Mouse (Mus musculus) embryo, embryonic 11 days (tissue): ENCODE measurements at regions not wholly inside any gene's neighbourhood (a gene's known extent, or its start where the extent isn't known, plus 50 kb on each side); places are given as distances from the start of the nearest gene placed in this dataset.

Experiments used
- DNase-seq: peaks from one replicate; pipeline ENCODE4 v3.0.0-alpha.2; 2015

DNA sequence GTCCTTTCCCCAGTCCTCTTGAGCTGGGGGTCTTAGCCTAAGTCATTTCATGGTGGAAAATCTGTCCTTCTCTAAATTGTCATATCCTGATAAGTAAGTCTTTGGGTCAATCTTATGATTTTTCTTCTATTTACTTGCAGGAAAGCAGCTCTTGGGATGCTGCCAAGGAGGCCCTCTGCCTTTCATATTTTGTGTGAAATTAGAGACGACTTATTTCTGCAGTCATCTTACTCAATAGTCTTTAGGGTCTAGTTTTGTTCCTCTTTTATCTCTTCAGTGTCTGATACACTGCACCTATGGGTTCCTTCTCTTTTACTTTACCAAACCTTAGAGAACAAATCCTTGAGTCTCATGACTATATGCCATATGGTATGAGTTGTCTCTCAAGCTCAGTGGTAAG is 196.0 kb upstream of the Jun start:
- DNase-seq: no peak

DNA sequence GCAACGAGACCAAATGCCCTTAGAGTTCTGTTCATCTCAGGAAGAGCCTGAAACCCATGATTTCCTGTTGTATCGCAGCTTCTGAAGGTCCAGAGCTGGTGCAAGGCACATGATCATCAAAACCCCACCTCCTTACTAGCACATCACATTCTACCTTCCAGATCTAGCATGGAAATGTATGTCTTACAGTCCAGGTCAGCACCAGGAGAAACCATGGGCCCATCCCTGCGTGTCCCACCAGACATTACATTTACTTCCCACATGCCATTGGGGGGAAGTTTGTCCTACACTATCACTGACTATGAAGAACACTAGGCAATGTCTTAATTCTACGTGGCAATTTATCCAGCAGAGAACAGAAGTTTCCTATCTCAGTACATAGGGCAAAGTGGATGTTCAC is 197.0 kb upstream of the Jun start:
- no peak for DNase-seq

DNA sequence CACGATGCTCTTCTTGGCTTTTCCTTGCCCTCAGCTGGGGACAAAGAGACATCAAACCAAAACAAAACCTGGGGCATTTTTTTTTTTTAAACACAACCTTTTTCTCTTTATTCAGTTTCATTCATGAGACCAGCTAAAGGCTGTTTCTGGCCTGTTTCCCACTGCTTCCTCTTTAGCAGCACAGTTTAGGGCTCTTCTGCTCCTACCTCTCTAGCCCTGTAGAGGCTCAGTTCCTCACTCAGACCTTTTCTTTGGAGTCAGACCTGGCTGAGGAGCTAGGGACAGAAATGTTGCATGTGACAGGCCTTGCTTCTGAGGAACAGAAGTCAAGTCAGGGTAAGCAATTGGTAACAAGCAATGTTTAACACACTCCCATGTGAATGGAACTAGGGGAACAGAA is 198.1 kb upstream of the Jun start:
- DNase-seq: no peak

DNA sequence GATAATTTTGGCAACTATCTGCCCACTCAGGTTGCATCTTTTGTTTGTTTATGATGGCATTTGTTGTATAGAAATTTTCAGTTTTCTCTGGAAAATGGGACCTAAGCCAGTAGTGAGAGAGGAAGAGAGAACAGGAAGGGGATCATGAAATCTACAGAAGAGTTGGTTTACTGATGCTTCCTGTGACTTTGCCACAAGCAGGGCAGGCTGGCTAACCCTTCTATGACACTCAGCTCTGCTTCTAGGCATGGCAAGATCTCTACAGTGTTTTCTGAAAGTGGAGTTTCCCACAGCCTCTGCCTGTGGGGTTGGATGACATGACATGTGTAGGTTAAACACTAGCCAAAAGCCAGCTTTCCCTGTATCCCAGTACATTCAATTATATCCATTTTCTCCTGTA is 217.7 kb upstream of the Jun start:
- DNase-seq: no peak

DNA sequence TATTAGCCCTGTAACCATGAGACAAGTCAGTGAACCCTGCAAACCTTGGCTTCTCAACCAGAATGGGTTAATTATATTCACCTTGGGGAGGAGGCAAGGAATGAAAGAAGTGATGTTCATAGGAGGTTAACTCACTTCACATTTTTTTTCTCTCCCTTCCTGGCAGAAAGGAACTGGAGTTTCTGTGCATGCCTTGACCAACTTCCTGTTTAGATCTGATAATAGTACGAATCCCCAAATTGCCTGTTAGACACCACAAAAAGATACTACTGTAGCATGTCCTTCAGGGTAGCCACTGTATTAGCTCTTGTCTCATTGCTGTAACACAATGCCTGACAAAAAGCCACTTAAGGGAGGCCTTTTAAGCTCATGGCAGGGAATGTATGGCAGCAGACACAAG is 218.4 kb upstream of the Jun start:
- DNase-seq: no peak

DNA sequence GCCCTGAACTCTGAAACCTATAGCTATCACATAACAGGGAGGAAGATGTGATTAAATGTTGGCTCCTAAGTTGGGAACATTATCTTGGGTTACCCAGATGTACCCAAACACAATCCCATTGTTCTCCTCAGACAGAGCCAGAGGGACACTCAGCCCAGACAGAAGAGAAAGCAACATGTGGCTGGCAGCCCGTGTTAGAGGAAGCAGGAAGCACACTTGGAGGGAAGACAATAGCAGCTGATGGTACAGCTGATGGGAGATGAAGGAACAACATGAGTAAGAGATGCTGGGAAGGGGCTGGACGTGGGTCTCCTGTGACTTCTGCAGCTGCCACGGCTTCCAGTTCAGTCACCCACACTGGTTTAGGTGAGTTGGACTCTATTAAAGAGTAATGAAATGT is 224.2 kb upstream of the Jun start:
- no peak for DNase-seq

DNA sequence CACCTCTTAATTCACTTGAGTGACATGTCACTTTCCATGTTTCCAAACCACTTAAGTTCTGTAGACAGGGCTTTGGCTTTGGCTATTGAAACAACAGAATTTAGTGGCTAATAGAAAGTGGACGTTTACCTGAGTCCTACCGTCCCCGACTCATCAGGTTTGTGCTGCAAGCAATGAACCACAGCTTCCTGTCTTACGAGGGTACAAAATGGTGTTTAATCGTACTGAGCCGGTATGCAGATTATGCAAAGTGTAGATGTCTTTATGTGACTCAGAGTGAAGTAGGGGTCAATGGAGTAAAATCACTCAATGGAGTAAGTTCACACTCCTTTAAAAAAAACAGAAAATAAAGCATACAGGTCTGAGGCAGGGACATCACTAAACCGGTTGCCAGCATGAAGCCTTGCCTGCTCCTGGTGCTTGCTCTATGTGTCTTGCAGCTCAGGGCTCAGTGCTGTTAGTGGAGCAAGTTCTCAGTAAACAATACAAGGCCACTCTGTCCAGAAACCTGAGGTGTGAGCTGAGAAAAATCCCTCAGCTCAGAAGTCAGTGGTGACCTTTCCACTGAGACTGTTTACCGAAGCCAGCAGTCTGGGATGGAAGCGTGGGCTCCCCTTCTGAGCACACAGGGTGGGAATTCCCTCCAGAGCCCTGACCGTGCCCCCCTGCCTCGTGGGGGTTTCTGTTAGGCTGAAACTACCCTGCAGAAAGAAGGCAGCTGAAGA is 226.1 kb upstream of the Jun start:
- DNase-seq: no peak

DNA sequence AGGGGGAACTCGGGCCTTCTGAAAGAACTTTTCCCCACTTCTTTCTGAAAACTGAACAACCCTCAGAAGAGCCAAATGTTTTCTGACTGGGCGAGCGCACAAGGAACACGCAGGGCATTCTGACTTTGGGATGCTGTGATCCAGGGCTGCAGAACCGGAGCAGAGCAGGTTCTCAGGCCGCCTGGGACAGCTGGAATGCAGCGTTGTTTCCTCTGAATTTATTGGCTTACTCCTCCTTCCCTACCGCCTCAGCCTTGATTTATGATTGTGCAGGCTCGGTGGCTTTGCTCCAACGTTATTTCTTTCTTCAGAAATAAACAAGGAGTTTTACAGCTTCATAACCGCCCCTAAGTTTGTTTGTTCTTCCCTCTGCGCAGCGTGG is 226.7 kb upstream of the Jun start:
- peak; percentile 67 for DNase-seq

DNA sequence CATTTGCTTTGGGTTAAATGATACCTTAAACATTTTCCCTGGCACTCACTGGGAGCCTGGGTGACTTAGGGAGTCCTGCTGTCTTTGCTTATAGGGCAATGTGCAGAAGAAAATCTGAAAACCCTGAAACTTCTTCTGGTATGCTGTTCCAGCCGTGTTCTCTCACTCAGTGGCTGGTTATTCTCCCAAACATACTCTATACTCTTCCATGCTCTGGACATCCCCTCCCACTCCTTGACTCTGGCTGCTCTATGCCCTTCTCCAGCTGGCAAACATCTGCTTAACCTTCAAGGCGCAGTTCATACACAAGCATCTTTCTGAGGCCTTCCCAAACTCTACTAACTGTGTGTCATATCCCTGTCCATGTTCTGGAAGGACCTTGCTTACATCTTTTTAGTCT is 227.2 kb upstream of the Jun start:
- peak; percentile 20 for DNase-seq

DNA sequence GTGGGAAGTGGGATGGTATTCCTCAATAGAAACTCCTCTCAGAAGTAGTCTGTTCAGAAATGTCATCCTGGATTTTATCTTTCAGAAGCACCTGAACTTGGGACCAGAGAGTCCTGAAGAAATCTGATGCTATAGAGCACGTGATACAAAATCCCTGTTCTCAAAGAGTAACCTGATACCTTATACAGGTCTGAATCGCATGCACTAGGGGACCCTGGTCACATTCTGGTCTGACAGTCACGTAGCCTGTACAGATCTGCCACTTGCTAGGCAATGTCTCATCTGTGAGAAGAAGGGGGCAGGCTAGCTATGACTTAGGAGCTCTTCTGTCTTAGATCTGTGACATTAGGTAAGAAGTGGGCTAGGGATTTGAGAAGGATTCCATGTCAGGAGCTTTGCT is 230.1 kb upstream of the Jun start:
- peak; percentile 16 for DNase-seq

DNA sequence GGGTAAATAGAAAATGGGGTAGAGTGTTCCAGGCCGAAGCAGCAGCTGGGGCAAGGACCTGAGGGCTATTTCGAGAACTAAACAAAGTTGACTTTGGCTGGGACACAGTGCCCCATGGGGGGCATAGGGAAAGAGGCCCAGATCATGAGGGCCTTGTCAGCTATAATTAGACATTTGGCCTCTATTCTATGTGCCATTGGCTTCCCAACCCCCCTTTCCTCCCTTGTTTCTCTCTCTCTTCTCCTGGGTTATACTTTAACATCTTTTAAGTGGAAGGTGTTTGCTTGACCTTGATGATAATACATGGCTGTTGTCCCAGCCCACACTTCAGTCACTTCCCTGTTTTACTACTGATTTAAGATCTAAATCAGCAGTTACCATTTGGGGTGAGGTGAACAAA is 231.8 kb upstream of the Jun start:
- DNase-seq: no peak

DNA sequence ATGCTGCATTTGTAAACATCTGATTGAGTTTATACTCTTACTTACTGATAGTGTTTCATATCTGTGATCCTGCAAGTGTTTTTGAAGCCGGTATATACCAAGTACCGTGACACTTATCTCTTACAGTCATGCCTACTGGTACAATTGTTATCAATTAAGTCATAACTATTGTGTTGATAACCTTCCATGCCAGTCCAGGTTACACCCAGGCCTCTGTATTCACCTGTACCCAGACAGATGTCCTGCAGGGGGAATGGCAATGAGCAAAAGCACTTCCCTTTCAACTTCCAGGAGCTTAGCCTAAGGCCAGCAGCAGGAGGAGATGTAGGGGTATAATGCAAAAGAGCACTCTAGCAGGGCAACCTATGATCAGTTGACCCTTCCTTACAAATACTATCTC is 232.2 kb upstream of the Jun start:
- no peak for DNase-seq

DNA sequence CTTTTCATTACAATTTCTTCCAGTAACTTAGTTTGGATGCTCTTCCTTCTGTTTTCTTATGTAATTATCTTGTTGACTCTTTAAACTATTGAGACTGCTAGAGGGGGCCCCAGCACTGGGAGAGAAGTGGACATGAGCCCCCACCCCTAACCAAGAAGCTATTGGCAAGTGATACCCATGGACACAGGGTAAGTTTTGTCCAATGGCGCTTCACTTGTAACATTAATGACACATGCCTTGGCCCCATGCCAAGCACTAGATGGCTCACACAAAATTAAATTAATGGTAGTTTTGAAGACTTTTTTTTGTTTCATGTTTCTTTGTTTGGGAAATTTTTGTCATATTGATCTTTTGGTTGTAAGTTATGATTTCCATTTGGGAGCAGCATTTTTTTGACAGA is 232.7 kb upstream of the Jun start:
- no peak for DNase-seq

DNA sequence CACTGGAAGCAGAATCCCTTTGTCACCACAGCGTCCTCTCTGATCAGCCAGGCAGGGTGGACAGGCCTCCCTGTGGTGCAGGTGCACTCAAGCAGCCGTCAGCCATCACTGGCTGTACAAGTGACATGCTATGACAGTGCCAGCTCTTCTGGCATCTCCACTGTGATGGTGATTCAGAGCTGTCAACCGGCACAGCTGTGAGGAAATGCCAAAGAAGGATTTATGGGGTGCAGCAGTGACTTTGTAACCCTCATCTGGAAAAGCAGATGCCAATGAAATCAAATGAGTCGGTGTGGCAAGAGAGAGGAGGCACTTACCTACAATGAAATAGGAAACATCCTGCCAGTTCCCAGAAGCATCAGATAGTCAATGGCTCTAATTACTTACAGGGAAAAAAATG is 238.3 kb upstream of the Jun start:
- DNase-seq: no peak

DNA sequence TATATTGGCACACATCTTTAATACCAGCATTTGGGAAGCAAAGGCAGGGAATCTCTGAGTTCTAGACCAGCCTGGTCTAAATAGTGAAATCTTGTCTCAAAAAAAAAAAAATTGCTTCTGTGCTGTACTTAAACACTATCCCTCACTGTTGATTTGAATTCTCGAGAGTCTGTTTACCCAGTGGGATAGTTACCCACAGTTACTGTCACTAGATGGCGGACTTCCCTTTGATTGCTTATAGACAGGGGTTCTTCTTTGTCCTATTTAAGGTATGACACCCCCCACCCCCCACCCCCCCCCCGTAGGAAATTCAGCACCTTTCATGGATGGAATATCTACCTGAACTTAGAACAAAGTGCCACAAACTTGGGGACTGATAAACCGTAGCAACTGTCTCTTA is 242.1 kb upstream of the Jun start:
- DNase-seq: no peak

DNA sequence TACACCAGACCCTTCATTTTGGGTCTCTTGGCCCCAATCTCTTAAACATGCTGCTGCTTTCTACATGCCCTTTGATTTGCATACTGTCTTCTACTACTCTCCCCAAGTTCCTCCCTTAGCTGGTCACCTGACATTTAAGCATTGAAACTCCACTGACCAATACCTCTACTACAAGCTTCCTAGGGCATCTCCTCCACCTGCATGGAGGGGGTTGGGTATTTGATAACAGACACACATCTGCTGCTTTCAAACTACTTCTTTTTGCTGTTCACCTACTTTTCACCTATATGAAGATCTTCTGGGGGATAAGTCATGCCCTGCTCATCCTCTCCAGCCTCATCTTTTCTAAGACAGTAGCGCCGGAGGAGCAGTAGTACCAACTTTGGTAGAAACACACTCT is 249.9 kb upstream of the Jun start:
- DNase-seq: no peak

DNA sequence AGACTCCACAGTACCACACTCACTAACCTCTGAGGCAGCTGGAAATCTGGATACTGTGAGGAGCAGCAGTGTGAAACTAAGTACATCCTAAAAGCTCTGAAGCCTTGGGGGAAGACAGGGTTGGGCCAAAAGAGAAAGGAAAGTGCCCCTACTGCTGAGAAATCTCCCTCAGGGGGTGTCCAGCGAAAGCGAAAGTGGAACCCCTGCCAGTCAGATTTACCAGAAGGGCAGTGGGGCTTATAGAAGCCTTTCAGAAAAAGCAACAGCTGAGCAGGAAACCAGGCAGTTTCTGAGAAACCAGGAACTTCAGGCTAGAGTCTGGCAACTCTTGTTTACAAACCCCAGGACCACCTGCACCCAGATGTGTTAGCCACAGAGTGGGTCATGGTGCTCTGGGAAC is 251.3 kb upstream of the Jun start:
- DNase-seq: no peak

DNA sequence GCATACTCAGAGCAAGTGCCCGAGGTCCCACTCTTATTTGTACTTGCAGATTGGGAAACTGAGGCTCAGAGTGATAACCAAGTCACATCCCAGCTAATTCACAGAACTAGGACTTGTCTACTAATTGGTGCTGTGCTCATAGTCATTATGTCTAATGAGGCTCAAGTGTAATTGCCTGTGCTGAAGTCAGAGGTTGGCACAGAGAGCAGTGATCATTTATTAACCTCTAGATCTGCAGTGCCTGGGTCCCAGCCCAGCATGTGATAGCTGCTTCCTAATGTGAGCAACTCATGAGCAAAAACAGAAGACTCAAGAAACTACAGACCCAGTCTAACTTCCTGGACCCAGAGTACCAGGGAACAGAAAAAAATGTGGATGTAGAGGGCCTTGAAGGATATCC is 252.0 kb upstream of the Jun start:
- no peak for DNase-seq

DNA sequence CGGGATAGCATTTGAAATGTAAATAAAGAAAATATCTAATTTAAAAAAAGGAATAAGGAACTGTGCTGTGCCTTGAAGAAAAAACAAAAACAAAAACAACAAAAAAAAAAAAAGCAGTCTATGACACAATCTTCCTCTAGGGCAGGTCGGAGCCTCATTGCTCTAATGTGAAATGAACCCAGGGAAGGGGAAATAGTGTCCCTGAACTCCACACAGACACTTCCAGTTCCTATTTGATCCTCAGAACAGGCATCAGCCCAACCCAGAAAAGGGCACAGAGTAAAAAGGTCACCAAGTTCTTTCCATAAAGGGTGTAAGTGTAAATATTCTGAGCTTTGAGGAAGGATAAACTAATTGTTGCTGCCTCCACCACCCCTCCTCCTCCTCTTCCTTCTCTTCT is 250.2 kb upstream of the Fggy start:
- DNase-seq: no peak

DNA sequence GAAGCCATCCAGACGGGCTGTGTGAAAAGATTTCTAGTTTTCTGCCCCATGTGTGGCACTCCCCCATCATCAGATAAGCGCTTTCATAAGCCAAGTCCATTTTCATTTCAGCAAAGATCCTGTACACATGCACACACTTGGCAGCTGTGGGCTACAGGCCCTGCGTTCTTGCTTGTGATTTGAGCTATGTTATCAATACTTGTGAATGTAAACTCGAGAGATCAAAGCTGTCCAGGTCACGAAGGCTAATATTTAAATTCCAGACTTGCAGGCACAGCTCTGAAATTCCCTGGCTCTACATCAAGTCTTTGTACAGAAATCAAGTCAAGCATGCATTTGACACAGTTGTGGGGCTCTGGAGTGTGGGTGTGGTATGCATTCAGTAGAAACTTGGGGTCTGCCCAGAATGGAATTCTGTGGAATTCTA is 248.8 kb upstream of the Fggy start:
- DNase-seq: no peak

DNA sequence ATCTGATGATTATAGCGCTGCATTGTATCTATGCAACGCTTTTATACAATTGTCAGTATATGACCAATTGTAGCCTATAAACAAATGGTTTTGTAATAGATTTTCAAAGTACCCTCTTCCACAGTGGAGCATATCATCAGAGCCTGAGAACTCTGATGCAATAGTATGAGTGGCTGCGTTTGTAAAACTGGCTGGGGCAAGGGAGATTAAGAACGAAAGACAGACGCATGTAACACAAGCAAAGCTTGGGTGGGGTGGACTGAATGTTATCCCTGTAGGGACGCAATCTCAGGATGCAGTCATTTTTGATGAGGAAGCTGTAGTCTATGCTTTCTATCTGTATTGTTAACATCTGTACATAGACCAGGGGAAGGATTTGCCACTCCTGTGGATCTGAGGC is 246.9 kb upstream of the Fggy start:
- DNase-seq: no peak

DNA sequence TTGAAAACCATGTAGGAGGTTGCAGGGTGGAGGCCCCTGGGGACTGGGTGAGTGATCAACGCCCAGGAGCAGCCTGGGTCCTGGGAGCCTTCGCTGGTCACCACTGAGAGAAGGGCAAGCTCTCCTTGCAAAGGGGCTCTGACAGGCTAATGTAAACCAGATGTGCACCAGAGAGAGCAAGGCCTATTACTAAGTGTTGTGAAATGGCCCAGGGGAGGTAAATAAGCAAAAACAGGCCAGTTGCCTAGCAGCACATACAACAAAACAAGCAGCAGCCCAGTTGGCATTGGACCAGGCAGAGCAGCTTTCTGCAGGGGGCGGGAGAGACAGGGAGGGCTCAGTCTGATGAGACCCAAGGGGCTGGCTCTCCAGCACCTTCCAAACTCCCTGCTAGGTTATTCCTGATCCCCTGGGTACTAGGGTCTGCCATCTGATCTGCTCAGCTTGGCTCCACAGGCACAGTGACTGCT is 239.5 kb upstream of the Fggy start:
- DNase-seq: peak; percentile 80

DNA sequence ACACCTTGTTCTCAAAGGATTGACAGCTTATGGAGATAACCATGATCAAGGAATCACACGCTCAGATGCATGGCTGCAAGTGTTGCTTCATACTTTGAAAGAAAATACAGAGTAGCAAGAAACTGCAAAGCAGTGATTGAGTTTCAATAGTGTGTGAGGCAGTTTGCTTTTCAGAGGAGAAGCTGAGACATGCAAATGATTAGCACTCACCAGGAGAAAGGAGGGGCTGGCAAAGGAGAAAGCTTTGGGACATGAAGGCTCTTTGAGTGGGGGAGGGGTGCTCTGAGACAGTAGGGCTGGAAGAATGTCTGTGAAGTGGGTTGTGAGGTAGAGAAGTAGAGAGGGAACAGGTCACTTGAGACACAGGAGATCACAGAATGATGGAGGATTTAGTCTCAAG is 238.7 kb upstream of the Fggy start:
- peak; percentile 70 for DNase-seq

DNA sequence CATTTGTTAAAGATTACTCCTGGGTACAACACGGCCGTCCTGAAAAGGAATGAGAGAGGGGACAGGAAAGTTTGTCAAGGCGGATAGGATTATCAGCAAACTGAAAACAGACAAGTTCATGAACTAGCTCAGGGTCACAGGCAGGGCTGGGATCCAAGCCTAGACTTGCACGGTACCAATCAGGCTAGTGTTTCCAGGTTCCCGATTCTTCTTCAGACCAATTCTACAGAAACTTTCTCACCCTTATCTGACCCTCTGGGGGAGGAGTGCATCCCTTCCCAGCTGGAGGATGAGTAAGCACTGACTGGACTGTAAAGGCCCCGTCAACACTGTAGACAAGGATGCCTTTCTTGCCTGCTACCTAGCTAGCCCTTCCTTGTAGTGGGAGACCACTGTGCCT is 238.3 kb upstream of the Fggy start:
- peak; percentile 47 for DNase-seq

DNA sequence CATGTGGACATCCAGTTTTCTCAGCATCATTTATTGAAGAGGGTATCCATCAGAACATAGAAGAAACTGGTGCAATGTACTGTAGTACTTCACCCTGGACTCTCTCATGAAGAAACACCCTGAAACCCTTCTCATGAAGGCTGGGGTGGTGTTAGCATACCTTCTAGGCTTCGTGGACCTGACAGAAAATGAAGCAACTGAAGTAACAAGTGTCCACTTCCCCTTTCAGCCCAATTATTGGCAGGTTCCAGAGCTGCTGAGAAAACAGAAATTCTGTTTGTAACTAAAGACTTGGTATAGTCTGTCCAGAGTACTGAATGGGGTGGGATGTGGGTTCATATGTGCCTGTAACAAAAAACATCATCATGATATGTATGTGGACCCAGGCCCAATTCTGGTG is 231.4 kb upstream of the Fggy start:
- DNase-seq: no peak

DNA sequence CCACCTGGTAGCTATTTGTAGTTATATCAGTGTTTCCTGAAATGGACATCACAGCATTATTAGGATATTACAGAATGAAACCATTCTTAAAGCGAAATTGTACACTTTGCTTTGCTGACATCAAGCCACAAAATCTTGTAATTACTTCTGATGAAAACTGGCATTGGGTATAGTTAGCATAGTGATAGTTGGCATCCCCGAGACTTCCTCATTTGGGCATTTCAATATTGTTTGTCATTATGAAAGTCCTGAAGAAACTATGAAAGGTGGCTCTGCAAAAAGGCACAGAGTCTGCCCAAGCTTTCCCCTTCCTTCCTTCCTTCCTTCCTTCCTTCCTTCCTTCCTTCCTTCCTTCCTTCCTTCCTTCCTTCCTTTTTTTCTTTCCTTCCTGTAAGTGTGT is 217.5 kb upstream of the Fggy start:
- no peak for DNase-seq
